Mouse (Mus musculus): ENCODE results near the gene AI481877.
"Not testable (repeated sequence)": the region's sequence is repeated elsewhere in the genome, so short reads cannot be mapped to it uniquely, and the experiment has no call there.

Gene AI481877

DNA sequence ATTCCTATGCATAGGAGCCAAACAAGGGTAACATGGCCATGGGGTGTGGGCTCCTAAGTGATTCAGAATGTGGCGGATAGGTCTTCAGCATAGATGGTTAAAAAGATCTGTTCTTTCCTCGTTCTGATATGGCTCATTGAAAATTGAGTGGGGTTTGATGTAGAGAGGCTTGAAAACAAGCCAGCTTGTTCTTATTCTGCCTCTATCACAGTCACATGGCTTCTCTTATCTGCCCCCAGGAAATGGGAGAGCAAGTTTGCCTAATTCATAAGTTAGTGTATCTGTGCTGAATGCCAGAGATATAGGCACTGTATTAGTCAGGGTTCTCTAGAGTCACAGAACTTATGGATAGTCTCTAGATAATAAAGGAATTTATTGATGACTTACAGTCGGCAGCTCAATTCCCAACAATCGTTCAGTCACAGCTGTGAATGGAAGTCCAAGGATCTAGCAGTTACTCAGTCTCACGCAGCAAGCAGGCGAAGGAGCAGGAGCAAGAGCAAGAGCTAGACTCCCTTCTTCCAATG, at the start of gene AI481877:
AI481877 (minus strand) TSS at position 477 of the 527 bp plus-strand sequence.
- DNase-seq: not testable (repeated sequence)

DNA sequence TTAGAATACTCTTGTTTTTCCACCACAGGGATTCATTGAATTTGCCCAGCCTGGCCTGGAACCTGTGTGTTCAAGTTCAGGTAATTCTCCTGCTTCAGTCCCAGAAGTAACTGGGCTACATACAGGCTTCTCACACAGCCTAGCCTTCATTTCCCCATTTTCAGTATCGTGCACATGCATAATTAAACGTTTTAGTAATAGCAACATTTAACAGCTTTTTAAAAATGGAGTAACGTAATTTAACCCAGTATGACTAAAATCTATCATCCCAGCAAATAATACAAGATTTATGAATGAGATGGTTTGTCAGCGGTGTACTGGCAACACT, 49.7 kb upstream of the AI481877 start:
- DNase-seq: no peak

DNA sequence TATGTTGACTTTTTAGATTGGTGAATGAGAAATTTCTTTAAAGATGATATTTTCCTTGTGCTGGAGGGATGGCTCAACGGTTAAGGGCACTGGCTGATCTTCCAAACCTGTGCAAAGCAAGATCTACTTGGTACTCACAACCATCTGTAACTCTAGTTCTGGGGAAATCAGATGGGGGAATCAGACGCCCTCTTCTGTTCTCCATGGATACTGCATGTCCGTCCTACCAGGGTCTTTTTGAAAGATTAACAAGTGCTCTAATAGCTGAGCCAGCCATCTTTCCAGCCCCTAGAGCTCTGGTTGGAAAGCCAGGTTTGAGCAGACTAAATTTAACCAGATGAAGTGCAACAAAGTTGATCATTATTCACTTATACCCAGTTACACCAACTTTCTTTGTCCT, 48.5 kb upstream of the AI481877 start:
- DNase-seq: peak; percentile 50

DNA sequence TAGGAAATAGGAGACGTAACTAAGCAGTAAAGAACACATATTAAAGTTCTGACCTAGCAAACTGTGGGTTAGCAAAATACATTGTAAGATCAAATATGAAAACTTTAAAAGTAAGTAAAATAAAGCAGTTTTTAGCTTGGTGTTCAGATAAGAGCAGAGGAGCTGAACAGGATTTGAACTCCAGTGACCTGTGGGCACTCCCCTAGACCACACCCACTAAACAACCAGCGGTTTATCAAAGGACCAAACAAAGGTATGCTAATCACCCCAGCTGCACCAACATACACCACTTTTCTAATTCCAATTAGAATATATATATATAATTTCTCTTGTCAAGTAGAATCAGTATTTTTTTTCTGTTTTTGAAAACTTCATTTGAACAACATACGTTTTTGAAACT, 46.9 kb upstream of the AI481877 start:
- DNase-seq: no peak

DNA sequence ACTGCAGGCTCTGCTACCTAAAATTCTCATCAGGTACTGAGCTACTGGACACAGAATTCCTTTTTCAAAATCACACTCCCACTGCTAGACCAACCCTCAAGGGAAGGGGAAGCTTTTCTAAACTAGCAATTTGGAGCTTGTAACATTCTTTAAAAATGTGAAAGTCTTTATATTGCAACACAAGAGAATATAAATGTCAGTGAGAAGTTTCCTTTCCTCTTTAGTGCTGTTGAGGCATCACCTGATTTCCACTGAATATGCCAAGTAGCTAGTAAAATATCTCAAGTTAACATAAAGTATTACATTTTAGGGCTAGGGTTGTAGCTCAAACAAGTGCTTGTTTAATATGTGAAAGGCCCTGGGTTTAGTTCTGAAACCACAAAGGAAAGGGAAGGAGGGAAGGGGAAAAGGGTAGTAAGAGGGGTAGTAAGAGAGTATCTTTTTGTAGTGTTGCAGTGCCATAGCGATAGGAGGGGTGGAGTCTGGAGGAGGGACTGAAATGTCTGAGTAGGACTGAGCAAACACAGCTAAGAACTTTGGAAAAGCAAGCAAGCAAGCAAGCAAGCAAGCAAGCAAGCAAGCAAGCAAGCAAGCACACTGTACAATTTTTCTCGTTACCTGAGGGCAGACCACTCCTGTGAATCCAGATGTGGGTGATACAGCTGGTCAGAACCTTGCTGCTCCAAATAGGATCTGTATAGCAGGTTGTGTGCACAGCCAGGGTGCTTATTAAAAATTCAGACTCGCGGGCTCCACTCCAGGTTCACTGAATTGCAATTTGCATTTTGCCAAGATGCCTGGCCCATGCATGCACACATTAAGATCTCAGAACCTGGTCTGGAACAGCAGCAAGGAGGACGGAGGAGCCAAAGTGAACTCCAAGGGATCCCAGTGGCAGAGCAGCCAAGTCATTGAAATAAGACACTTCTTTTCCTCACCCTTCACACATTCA, 42.8 kb upstream of the AI481877 start:
- no peak for DNase-seq

DNA sequence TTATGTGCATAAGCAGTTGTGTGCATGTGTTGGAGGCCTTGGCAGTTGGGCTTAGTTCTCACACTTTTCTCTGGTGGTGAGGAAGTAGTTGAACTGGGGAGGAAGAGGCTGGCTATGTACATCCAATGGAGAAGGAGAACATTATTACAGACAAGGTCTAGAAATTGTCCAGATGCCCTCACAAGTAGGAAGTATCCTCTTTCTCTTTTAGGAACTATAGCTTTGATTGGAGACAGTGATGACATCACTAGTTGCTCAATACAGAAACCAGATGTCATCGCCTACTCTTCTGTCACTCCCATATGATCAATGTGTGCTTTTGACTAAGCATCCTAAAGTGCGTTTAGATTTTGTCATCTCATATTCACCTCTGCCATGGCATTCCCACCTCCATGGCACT, 38.8 kb upstream of the AI481877 start:
- DNase-seq: no peak

DNA sequence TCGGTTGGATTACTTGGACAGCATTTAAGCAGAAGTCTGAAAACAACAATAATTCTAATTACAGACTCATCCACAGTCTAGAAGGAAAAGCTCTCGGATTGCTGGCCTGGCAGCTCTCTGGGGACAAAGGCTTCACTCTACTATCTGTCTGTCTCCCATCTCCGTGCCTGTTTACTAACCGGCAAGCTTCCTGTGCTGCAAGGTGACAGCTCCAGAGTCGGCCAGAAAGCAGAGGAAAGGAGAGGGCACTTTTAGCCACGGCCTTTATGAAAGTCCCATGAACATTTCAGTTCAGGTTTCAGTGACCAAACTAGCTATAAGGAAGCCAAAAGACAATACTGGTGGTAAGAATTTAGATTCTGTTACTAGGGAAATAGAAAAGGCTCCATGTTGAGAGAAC, 37.1 kb upstream of the AI481877 start:
- no peak for DNase-seq

DNA sequence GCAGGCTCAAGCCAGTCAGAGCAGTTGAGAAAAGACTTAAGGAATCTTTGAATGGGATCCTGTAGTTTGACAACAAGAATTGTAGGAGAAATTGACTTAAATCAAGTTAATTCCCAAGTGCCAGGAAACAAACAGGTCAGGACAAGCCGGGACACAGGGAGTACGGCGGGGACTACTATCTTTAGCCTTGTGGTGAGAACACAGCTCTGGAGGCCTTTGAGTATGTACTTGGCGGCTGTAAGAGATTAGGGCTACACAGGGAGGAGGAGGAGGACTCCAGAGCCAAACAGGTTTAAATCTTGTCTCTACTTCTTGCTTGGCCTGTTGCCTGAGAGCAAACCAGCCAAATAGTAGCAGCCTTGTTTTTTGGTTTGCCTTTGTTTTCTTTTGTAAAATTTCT, 36.2 kb upstream of the AI481877 start:
- DNase-seq: no peak

DNA sequence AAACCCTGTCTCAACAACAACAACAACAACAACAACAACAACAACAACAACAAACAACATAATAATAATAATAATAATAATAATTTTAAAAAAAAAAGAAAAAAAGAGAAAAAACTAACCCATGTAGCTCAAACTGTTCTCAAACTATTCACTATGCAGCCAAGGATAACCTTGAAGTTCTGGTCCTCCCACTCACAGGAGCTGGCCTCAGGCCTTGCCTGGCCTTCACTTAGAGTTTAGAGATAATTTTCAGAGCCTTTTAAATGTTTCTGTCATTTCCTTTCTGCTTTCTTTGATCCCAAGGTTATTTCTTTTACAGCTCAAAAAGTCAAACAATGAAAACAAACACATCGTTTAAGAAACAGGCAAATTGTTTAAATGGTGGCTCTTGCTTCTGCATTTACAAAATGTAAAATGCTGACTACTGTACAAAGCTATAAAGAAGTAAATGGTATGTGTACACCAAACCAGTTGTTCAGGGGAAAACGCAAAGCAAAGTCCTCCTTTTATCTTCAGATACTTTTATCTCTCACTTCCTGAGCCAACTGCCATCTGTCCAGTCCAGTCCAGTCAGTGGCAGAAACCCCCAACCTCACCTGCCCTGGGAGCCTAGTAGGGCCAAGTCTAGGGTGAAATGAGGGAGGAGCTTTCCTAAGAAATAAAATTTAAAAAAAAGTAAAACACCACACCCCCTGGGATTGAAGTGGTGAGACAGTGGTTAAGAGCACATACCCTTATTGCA, 34.6 kb upstream of the AI481877 start:
- DNase-seq: no peak

DNA sequence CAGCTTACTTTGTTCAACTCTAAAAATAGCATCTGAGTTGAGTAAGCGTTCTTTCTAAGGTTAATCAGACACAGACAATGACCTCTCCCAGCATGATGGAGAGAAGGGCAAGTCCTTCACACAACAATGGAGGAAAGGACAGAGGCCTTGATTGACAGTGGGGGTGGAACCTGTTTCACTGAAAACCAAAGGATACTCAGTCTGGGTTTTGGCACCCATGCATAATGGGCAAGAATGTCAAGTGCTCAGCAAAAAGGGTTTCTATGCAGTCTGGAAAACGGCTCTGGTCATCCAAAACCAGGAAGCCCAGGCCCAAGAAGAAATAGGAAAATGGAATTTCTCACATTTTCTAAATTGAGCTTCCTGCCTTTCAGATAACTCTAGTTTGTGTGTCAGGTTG, 33.8 kb upstream of the AI481877 start:
- DNase-seq: no peak

DNA sequence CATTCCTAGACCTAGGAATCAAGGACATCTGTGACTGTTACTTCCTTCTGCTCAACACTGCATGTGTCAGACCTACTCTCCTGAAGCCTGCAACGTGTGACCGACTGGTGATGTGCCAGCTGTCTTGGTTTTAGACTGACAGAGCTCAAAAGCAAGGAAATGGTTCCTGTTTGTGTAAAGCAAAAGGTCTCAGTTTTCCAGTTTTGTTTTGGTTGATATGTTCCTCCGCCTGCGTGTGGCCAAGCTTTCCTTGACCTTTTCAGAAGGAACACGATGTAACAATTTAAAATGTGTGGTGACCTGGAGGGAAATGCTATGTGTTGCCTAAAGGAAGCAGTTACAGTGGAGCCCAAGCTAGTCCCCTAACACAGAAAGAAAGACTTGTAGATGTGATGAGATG, 31.2 kb upstream of the AI481877 start:
- no peak for DNase-seq

DNA sequence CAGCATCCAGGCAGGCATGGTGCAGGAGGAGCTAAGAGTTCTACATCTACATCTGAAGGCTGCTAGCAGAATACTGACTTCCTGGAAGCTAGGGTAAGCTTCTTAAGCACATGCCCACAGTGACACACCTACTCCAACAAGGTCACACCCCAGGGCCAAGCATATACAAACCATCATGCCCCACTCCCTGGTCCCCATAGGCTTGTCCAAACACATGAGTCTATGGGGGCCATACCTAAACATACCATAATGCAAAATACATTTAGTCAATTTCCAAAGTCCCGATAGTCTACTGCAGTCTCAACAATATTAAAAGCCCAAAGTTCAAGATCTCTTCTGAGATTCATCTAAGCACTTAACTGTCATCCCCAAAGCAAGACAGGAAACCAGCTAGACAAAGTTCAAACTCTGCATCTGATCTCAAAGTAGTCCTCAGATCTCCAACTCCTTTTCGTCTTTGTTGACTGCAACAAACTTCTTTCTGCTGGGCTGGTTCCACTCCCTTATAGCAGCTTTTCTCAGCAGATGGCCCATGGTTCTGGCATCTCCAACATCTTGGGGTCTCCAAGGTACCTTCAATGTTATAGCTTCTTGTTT, 28.6 kb upstream of the AI481877 start:
- DNase-seq: no peak

DNA sequence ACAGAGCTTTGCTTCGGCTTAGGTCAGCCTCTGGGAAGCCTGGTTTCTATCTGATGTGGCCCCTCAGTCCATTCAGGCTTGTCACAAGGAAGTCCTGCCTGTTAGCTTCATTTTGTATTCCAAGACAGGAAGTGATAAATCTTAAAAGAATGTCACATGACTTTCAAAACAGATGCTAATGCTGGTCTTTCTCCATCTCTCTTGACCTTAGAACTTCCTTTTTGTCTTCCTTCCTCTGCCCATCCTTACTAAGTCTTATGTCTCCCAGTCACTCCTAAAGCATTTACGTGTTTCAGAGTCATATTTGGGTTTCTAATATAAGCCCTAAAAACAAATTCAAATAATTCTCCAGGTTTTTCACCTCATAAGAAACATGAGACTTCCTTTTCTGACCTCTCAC, 25.3 kb upstream of the AI481877 start:
- DNase-seq: no peak

DNA sequence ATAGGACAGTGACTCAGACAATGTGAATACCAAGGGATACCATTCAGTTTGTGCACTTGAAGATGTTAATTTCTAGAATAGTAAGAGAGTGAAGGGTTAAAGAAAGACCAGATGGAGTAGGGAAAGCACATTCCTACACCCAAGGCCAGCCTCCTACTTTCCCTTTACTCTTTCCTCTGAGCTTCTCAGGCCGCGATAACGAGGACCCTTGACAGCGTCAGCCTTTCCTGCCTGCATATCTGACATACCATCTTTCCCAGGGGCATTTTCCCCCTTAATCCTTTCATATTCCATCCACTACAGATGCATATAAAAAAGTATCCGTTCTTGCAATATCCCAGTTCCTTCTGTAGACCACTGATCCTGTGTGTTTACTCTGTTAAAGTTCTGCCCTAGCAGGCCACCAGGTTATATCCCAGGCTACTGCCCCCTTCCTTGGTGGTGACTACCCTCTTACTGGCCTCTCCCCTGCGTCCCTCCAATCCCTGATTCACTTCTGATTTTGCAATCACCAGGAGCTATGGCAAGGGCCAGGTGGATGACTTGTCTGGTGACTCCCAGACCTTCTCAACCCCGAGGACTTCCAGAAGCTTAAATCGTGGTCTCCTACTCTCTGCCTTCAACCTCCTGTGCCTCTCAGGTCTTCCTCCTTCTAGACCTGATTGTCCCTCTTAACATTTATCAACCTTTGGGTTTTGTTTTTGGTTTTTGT, 22.3 kb upstream of the AI481877 start:
- DNase-seq: no peak

DNA sequence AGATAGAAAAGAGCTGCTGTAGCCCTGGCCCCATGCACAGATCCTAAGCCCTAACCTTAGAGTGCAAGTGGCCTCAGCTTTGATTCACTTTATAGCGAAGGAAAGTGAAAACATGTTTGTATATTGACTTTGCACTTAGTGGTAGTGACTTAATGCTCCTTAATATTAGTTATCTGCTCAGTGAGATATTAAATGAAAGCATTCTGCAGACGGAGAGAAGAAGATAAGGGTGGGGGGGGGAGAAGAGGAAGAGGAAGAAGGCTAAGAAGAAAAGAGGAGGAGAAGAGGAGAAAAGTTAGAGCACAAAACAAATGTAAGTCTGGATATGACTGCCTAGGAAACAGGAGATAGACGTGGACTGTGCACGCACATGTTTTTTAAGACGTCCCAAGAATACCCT, 21.5 kb upstream of the AI481877 start:
- no peak for DNase-seq

DNA sequence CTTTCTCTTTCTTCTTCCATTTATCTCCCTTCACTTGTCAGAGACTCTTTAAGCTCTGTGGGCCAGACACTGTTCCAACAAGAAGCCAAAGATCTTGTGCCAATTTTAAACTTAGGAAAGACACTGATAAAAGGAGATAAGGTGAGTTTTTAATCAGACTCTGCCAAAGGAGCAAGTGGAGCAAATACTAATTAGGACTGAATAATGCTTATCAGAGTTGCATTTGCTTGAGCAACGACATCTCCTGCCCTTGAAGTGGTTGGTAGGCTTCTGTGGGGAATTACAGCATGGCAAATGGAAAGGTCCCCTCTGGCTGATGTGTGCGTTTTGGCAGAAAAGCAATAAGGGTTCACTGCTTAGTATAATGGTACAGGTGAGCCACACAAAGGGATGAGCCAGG, 18.9 kb upstream of the AI481877 start:
- no peak for DNase-seq

DNA sequence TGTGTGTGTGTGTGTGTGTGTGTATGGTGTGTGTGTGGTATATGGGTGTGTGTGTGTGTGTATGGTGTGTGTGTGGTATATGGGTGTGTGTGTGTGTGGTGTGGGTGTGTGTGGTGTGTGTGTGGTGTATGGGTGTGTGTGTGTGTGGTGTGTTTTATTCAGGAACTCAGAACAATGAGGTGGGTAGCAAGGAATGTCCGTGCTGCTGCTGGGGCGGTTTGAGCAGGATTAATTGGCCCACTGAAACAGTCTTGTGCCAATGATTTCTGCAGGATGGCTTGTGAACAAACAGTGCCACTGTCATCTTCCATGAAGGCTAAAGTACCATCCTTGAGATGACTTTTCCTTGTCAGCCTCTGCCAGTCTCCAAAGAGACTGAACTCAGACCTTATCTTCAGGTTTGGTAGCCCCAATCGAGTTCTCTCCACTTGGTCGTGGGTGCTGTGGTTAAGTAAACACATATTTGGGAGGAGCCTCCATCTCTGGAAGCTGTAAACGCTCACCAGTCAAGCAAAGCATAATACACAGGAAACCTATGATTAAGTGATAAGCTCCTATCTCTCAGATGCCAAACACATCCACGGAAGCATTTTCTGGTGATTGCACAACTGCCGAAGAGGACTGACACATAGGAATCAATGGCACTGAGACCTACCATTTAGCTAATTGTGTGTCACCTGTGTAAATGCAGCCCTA, 18.3 kb upstream of the AI481877 start:
- no peak for DNase-seq

DNA sequence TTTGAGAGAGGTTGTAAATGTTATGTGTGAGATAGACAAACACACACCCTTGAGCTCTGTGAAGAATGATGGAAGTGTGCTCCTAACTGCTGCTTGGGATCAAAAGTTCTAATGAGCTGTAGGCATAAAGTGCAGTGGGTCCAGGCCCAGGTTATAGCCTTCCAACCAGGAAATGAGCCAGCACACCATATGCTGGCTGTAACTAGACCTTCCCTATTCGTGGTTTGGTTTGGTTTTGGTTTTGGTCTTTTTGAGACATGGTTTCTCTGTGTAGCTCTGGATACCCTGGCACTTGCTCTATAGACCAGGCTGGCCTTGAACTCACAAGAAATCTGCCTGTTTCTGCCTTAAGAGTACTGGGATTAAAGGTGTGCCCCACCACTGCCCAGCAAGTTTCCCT, 13.2 kb upstream of the AI481877 start:
- no peak for DNase-seq

DNA sequence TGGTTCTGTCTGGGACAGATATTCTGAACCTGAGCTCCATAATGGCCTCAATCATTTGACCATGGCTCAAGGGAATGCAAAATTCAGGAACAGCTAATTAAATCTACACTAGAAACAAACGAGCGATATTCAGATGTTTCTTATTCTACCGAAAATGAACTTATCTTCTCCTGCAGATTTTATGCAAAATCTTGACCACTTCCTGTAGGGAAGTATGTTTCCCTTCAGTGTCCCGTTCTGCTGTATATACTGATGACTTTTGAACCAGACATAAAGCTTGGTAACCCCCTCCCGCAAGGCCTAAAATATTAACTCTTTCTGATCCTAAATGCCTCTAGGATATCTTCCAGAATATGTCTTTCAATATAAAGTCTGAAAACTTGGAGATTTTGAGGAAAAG, 12.1 kb upstream of the AI481877 start:
- DNase-seq: no peak

DNA sequence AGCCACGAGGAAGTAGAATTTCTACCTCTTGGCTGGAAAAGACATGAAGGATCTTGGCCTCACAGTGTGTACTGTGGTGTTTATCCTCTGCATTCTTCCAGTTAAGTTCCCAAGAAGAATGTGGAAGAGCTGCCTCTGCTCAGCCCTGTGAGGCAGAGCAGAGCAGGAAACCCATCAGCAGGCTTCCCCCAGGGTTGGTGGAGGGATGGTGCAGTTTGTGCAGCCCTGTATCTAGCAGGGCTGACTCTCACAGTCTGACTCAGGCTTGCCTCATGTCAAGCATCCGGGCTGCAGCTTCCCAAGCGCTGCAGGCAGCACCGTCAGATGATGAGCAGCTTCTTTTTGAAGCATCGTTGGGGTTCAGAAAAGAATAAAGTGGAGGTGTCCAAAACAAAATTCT, 10.3 kb upstream of the AI481877 start:
- DNase-seq: no peak

DNA sequence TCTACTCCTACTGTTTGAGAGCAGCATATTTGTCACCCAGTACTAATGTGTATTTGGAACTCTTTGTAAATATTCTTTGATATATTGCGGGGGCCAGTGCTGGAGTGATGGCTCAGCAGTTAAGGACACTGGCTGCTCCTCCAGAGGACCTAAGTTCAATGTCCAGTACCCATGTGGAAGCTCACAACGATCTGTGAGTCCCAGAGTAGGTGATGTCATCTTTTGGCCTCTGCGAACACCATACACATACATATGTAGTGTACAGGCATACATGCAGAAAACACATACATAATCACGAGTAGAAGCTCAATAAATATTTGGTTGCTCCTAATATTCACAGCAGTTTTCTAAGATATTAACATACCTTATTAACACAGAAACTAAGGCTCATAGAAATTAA, 9.8 kb downstream of the AI481877 start:
- no peak for DNase-seq

DNA sequence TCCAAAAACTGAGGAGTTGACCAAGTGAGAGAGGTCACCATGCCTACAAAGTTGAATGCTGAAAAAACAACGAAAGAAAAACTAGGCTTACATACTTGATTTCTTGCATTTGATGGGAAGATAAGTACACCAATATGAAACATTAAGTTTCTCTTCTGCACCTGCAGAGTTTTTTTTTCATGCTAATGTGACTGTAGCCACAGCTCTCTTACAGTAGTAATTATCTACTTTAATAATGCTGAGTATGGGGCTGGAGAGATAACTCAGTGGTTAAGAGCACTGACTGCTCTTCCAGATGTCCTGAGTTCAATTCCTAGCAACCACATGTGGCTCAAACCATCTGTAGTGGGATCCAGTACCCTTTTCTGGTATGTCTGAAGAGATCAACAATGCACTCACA, 13.7 kb downstream of the AI481877 start:
- DNase-seq: no peak

All from cerebellum, adult 9-10 months (tissue).